Mouse (Mus musculus) ovary, adult 18-20 months (tissue): ENCODE measurements around the gene Cfl2.

Source experiments
- DNase-seq: peaks from one replicate; pipeline ENCODE4 v3.0.0; 2022; ENCODE audit warnings: low spot score, mixed read lengths

Gene Cfl2

GRCm38 (mm10) chr12:54830574-54830973 lies 32.1 kb downstream of the Cfl2 start:
- peak; percentile 55 for DNase-seq

GRCm38 (mm10) chr12:54829876-54830275 lies 32.8 kb downstream of the Cfl2 start:
- no peak for DNase-seq

GRCm38 (mm10) chr12:54828043-54828442 lies 34.6 kb downstream of the Cfl2 start:
- no peak for DNase-seq

GRCm38 (mm10) chr12:54825202-54825601 lies 37.5 kb downstream of the Cfl2 start:
- DNase-seq, result no peak

GRCm38 (mm10) chr12:54822836-54823426 lies 39.7 kb downstream of the Cfl2 start:
- DNase-seq, result no peak

GRCm38 (mm10) chr12:54820684-54821161 lies 42.0 kb downstream of the Cfl2 start:
- DNase-seq, result no peak

- no peak for DNase-seq
These were observed 43.3 kb downstream of the Cfl2 start for GRCm38 (mm10) chr12:54819181-54819935.

- no peak for DNase-seq
These were observed 52.5 kb downstream of the Cfl2 start for GRCm38 (mm10) chr12:54810142-54810541.
